Mouse (Mus musculus) thymus, postnatal 0 days (tissue): Measurements from ENCODE around the gene Fkbp11. TPM values are rescaled to one million over a fixed set of nuclear protein-coding genes. Genes with fewer than 3 reads are reported as not detected.

Experiments
- DNase-seq: peaks from one replicate; pipeline ENCODE4 v3.0.0-alpha.2; 2015; ENCODE audit warnings: low spot score
- polyA plus RNA-seq: library from polyadenylated mRNA; unstranded; fragments of >200 nt; fragmentation: Nextera tagmentation; extraction: Ambion mirVana; gene quantifications from 2 replicates; pipeline ENCODE4 v1.2.1, GENCODE M21; 2015

Fkbp11 gene
- polyA plus RNA-seq, 1 experiment from 2014 or later: 4.6 TPM

- no peak for DNase-seq
These were observed 12.2 kb upstream of the Fkbp11 start for GRCm38 (mm10) chr15:98740219-98740618.

DNA sequence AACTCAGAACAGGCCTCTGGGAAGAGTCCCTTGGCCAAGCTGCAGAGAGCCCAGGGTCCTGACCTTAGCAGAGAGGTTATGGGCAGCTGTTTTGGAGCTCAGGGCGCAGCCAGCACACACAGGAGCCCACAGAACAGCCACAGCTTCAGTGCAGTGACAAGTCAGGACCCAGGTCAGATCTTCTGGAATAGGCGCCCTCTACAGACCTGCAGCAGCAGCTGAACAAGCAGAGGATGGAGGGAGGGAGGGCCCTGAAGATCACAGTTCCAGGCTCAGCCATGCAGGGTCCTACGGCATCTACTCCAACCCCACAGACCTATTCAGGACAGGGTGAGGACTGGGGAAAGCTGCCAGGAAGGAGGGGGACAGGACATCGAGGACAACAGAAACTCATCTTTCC lies 10.8 kb upstream of the Fkbp11 start:
- no peak for DNase-seq

DNA sequence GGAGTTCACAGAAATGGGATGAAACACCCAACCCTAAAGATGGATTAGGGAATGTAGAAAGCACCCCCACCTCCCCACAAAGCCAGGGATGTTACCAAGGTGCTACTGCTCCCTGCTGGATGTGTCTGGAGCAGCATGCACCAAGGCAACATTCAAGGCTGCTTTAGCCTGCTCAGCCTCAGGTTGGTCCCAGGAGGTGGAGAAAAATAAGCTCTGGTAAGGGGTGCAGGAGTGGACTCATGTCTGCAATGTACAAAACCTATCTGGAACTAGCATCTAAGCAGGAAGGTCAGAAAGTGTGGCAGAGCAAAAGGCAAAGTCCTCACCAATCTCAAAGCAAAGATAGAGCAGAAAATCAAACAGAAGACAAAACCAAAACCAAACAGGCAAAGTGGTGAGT lies 9.9 kb upstream of the Fkbp11 start:
- DNase-seq: no peak

GRCm38 (mm10) chr15:98736521-98736920 lies 8.5 kb upstream of the Fkbp11 start:
- no peak for DNase-seq

- DNase-seq: no peak
These were observed 6.1 kb upstream of the Fkbp11 start for GRCm38 (mm10) chr15:98733976-98734566.

DNA sequence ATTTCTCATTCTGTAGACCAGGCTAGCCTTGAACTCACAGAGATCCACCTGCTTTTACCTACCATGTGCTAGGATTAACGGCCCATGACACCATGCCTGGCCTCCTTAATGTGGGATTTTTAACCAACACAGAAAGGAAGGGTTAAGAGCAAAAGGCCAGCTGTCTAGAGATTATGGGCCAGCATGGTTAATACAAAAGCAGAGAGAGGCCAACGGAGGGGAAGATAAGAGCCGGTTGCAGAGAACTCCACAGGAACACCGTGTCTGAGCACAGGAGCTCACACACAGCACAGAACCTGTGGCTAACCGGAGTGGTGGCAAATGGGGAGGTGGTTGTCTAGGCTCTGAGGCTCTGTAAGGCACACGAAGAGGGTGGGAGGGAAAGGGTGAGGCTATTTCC lies 5.4 kb upstream of the Fkbp11 start:
- DNase-seq: no peak

DNA sequence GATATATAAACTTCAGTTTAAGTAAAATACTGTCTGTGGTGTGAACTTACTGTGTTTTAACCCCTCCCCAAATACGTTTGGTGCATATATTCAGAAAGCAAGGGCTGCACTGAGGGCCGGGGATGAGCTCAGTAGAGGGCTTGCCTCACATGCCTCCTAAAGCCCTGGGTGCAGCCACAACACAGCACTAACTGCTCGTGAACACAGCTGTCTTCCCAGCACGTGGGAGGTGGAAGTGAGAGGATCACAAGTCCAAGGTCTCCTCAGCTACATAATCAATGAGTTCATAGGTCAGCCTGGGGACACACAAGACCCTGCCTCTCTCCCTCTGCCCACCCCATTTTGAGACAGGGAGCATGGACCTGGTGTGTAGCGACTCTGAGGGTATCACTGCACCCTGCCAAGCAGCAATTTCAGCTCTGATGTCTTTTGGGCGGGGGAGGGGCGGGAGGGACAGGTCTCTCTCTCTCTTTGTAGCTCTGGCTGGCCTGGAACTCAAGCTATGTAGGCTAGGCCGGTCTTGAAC lies 4.1 kb upstream of the Fkbp11 start:
- no peak for DNase-seq

- DNase-seq: peak; percentile 21
These were observed 2.8 kb upstream of the Fkbp11 start for GRCm38 (mm10) chr15:98730790-98731189.

DNA sequence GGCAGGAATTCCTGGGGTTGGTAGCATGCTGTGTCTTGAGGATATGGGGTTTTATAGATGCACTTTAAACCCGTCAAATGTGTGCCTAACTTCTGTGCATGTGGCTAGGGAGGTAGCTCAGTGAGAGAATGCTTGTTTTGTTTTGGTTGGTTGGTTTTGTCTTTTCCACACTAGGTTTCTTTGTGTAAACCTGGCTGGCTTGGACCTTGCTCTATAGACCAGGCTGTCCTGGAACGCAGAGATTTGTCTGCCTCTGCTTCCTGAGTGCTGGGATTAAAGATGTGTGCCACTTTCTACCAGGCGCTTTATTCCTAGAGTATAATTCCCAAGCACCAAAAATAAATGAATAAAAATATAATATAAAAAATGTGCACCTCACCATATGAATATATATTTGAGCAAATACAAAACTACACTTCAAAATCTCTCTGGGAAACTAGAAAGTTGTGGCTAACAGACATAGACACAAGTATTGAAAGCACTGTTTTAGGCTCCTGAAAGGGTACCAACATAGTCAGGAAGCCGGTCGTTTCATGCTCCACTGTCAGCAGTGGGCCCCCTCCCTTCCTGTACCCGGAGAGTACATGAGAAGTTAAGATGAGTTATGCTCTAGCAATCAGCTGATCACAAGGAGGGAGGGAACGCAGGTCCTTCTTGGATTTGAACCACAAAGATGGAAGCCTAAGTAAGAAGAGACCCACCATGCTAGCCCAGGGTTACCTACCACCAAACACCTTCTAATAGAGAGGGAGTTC lies 2.0 kb upstream of the Fkbp11 start:
- no peak for DNase-seq

DNA sequence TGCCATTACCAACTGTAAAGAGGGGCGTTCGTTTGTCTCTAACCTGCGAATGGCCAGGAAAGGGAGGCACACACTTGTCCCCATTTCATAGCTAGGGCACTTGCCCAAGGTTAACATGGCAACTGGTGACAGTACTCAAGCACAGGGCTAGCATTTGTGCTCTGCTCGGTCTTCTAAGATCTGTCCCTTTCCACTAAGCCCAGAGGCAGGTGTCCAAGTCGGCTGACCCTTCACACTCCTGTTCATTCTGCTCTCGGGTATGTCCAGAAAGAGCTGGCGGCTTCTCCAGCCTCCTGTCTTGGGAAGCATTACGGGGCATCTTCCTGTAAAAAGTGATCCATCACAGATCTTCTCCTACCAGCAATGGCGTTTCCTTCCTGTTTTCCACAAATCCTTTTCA lies 368 bp upstream of the Fkbp11 start:
- no peak for DNase-seq

DNA sequence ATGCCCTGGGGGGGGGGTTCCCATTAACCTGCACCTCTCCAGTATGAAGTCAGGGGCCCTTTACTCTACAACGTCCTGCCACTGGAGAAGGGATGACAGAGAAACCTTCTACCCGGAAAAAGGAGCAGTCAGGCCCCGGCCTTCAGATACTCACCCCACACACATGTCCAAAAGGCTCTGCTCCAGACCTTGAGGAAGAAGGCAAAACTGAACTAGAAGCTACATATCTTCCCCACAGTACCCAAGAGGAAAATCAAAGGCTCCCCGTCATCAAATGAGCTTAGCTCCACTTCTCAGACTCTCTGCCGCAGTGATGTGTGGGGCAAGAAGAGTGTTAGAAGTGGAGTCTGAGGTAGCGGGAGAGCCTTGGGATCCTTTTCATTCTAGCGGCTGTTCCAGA lies 1.3 kb downstream of the Fkbp11 start:
- no peak for DNase-seq

GRCm38 (mm10) chr15:98726079-98726478 lies 1.9 kb downstream of the Fkbp11 start:
- DNase-seq: no peak

DNA sequence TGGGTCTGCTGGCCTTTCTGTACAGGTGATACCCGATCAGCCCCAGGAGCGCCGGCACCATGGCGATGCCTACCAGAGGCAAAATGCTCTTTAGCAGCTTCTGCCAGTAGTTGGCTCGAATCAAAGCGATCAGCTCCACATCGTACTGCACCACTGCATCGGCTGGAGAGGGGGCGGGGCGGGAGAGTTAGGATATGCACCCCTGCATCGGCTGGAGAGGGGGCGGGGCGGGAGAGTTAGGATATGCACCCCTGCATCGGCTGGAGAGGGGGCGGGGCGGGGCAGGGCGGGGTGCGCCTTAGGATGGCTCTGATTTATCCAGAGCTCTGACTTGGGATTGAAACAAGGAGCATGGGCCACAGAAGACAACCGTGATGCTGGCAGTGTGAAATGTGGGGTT lies 3.6 kb downstream of the Fkbp11 start:
- DNase-seq: no peak

GRCm38 (mm10) chr15:98722854-98723253 lies 5.1 kb downstream of the Fkbp11 start:
- DNase-seq: peak; percentile 46

DNA sequence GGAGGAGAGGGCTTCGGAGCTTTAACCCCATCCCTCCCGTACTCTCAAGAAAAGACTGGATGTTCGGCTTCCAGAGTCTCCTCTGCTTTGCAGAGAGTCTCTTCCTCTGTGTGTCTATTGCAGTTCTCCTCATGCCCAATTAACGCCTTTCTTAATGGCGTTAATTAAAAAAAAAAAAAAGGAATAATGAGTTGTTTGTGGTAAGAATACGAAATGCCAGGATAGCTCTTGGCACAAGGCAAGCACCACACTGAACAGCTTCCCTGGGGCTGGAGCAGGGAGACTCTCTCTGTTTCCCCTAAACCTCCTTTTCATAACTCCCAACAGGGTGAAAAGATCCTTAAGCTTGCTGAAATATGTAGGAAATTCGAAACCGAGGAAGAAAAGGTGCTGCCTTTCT lies 5.8 kb downstream of the Fkbp11 start:
- DNase-seq: no peak

GRCm38 (mm10) chr15:98717301-98717700 lies 10.7 kb downstream of the Fkbp11 start:
- no peak for DNase-seq

GRCm38 (mm10) chr15:98714230-98714652 lies 13.8 kb downstream of the Fkbp11 start:
- DNase-seq: no peak

GRCm38 (mm10) chr15:98710442-98710841 lies 17.6 kb downstream of the Fkbp11 start:
- DNase-seq: peak; percentile 77

- DNase-seq: peak; percentile 79
These were observed 20.1 kb downstream of the Fkbp11 start, which contains the start of gene Ccdc65 for GRCm38 (mm10) chr15:98707766-98708372. TSS of gene Ccdc65 (plus strand) at chr15:98708207.

GRCm38 (mm10) chr15:98704312-98704711 lies 23.7 kb downstream of the Fkbp11 start:
- no peak for DNase-seq

DNA sequence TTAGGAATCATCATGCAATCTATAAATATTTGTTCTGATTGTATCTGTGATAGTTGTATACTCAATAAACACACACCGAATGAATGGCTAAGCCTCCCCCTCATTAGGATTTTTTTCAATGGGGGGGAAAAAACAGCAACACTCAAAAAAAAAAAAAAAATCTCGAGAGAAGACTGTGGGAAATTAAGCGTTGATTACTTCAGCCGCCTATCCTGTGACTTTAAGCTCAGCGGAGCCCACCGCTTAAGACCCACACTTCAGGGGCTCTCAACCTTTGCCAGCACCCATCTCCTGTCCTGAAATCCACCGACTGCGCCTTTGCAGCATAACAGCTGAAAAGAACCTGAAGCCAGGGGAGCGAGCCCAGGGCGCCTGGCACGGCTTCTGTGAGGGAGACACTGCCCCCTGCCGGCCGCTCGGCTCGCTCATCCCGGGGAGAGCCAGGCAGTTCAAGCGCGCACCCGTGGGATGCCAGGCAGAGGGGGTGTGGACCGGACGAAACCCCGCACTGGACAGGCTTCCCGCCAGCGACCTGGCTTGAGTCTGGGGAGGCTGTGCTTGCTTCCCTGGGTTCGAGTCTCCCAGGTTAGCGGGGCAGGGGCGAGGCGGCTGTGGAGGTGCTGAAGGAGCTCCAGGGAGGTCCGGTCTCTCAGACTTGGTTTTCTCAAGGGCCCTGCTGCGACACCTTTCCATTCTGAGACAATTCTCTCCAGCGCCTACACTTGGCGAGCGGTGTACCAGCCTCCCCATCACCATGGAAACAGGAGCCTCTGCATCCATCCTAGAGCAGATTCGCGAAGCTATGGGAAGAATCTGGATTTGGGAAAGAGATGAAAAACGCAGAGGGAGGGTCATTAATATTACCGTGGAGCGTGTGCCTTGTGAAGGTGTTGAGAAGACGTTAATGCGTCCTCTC lies 28.6 kb downstream of the Fkbp11 start:
- DNase-seq: peak; percentile 87
